Mouse (Mus musculus) ES-Bruce4 (cell line): ENCODE results near the gene Antxr1.

Experiments used
- CTCF ChIP-seq: IDR thresholded peaks from one replicate; pipeline ENCODE4 v1.8.1; 2011; ENCODE audit warnings: low read depth, low read length
- POLR2A ChIP-seq: IDR thresholded peaks from one replicate; pipeline ENCODE4 v1.8.1; 2011; ENCODE audit warnings: low read length; ENCODE audit not compliant: insufficient read depth

- no peak for TF ChIP-seq CTCF
- TF ChIP-seq POLR2A = no peak
Measured at GRCm38 (mm10) chr6:87281771-87282170, 53.9 kb downstream of the Antxr1 start.
